Mouse (Mus musculus): ENCODE measurements around the gene Gm10277. TPM values are rescaled to one million over a fixed set of nuclear protein-coding genes. Genes with fewer than 3 reads are reported as not detected.

The Gm10277 gene
- polyA plus RNA-seq, 1 experiment from 2014 or later, result 1.4 TPM

DNA sequence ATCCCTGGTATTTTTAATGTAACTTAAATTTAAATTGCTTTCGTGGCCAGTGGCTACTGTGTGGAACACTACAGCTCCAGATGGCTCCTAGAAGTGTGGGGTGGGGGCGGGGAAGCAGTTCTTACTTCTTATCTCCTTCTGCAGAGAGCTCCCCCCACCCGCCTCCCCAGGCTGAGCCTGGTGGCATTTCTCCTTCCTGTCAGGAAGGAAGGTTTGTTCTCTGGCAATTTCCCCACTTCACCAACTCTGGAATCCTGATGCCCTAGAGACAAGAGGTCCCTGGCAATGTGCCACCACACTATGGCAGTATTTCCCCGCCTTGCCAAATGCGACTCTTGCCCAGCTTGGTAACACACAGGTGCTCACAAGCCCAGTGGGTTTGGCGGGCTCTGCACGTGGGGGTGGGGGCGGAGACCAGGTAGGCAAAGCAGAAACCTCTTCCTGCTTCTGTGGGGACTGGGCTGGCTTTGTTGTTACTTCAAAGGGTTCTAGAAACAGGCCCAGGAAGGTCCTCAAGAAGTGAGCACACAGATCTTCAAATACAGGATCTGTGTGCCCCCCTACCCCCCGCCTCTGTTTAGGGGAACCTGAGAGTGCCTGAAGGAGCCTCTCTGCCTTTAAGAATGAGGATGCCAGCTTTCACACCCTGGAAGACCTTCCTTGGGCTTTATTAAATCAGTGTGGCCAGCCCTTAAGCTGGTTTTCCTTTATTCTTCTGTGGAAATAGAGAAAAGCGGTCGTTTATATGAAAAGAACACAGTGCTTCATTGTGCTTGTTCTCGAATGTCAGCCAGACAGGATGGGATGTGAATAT lies 4.4 kb upstream of the Gm10277 start:
- no peaks in the 10 kb centered on the region for H3K9me3 ChIP-seq (replicated peaks; ENCODE audit: control insufficient read depth, low read length)
- no peak overlapping the region for H3K4me2 ChIP-seq (ENCODE audit: low read depth, low read length)
- peaks cover 27% of the 10 kb centered on the region for H3K4me1 ChIP-seq (ENCODE audit: control insufficient read depth, insufficient read depth, low read length)
- H3K4me3 ChIP-seq (replicated peaks; ENCODE audit: low read length), result no peak overlapping the region
- H3K27me3 ChIP-seq (ENCODE audit: control insufficient read depth, insufficient read depth, low read length), result no peaks in the 10 kb centered on the region
- 46% methylated on average over 12 of the region's 12 CpGs for WGBS
- peak overlapping the region; percentile 31; the same call in 1 of the 2 replicates for H3K9ac ChIP-seq (ENCODE audit: low read length)
- no peak for ATAC-seq (ENCODE audit: insufficient read depth, low FRiP score)
- no peaks in the 10 kb centered on the region for H3K36me3 ChIP-seq (ENCODE audit: control insufficient read depth, insufficient read depth, low read length)
- H3K27ac ChIP-seq (ENCODE audit: low read length), result peak overlapping the region; percentile 66

- H3K4me3 ChIP-seq (replicated peaks; ENCODE audit: low read length), result no peak overlapping the region
- WGBS, result 39% methylated on average over 8 of the region's 8 CpGs
- no peaks in the 10 kb centered on the region for H3K9me3 ChIP-seq (replicated peaks; ENCODE audit: control insufficient read depth, low read length)
- H3K36me3 ChIP-seq (ENCODE audit: control insufficient read depth, insufficient read depth, low read length), result no peaks in the 10 kb centered on the region
- peak; percentile 30; the same call in 1 of the 2 replicates for ATAC-seq (ENCODE audit: insufficient read depth, low FRiP score)
- H3K27ac ChIP-seq (ENCODE audit: low read length), result peak overlapping the region; percentile 66
- H3K4me1 ChIP-seq (ENCODE audit: control insufficient read depth, insufficient read depth, low read length), result peaks cover 30% of the 10 kb centered on the region
- H3K4me2 ChIP-seq (ENCODE audit: low read depth, low read length), result no peak overlapping the region
- H3K9ac ChIP-seq (ENCODE audit: low read length), result peak overlapping the region; percentile 60
- H3K27me3 ChIP-seq (ENCODE audit: control insufficient read depth, insufficient read depth, low read length), result no peaks in the 10 kb centered on the region
Measured at GRCm38 (mm10) chr11:77791241-77791727, 3.7 kb upstream of the Gm10277 start.

- H3K27ac ChIP-seq (ENCODE audit: low read length), result peak overlapping the region; percentile 66
- H3K36me3 ChIP-seq (ENCODE audit: control insufficient read depth, insufficient read depth, low read length), result no peaks in the 10 kb centered on the region
- H3K9me3 ChIP-seq (replicated peaks; ENCODE audit: control insufficient read depth, low read length), result no peaks in the 10 kb centered on the region
- 38% methylated on average over 9 of the region's 9 CpGs for WGBS
- H3K9ac ChIP-seq (ENCODE audit: low read length), result peak overlapping the region; percentile 60
- no peaks in the 10 kb centered on the region for H3K27me3 ChIP-seq (ENCODE audit: control insufficient read depth, insufficient read depth, low read length)
- H3K4me1 ChIP-seq (ENCODE audit: control insufficient read depth, insufficient read depth, low read length), result peaks cover 40% of the 10 kb centered on the region
- no peak overlapping the region for H3K4me2 ChIP-seq (ENCODE audit: low read depth, low read length)
- H3K4me3 ChIP-seq (replicated peaks; ENCODE audit: low read length), result no peak overlapping the region
- ATAC-seq (ENCODE audit: insufficient read depth, low FRiP score), result no peak
Measured at GRCm38 (mm10) chr11:77790286-77790685, 2.7 kb upstream of the Gm10277 start.

DNA sequence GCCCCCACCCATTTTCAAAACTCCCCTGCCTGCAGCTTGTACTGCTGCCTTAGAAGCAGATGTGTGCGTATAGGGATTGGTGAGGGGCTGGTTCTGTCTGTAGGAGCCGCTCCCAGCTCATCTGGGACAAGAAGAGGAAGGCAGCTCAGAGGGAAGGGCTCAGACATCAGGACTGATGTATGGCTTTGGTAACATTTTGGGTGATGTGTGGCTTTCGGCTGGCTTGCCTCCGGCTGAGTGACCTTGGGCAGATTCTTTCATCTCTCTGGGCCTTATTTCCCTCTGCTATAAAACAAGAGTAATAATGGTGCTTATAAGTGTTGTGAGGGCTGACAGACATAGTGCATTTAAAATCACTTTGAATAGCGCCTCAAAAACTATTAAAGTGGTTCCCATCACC lies 2.0 kb upstream of the Gm10277 start:
- no peak overlapping the region for H3K4me3 ChIP-seq (replicated peaks; ENCODE audit: low read length)
- no peaks in the 10 kb centered on the region for H3K9me3 ChIP-seq (replicated peaks; ENCODE audit: control insufficient read depth, low read length)
- no peak overlapping the region for H3K4me2 ChIP-seq (ENCODE audit: low read depth, low read length)
- ATAC-seq (ENCODE audit: insufficient read depth, low FRiP score), result no peak
- no peak overlapping the region for H3K9ac ChIP-seq (ENCODE audit: low read length)
- H3K27ac ChIP-seq (ENCODE audit: low read length), result no peak overlapping the region
- 87% methylated on average over 5 of the region's 5 CpGs for WGBS
- H3K4me1 ChIP-seq (ENCODE audit: control insufficient read depth, insufficient read depth, low read length), result peaks cover 48% of the 10 kb centered on the region
- no peaks in the 10 kb centered on the region for H3K27me3 ChIP-seq (ENCODE audit: control insufficient read depth, insufficient read depth, low read length)
- no peaks in the 10 kb centered on the region for H3K36me3 ChIP-seq (ENCODE audit: control insufficient read depth, insufficient read depth, low read length)

GRCm38 (mm10) chr11:77785768-77786561 lies 1.6 kb downstream of the Gm10277 start:
- H3K27me3 ChIP-seq (ENCODE audit: control insufficient read depth, insufficient read depth, low read length), result no peaks in the 10 kb centered on the region
- peak overlapping the region; percentile 62 for H3K9ac ChIP-seq (ENCODE audit: low read length)
- H3K4me2 ChIP-seq (ENCODE audit: low read depth, low read length), result peak overlapping the region; percentile 23; the same call in 1 of the 2 replicates
- peaks cover 50% of the 10 kb centered on the region for H3K4me1 ChIP-seq (ENCODE audit: control insufficient read depth, insufficient read depth, low read length)
- peak overlapping the region; percentile 97 for H3K27ac ChIP-seq (ENCODE audit: low read length)
- WGBS, result 43% methylated on average over 7 of the region's 7 CpGs
- H3K9me3 ChIP-seq (replicated peaks; ENCODE audit: control insufficient read depth, low read length), result no peaks in the 10 kb centered on the region
- 0 out of 2 replicates have a peak overlapping the region, but pooled peaks have one; percentile 1 for H3K4me3 ChIP-seq (replicated peaks; ENCODE audit: low read length)
- no peaks in the 10 kb centered on the region for H3K36me3 ChIP-seq (ENCODE audit: control insufficient read depth, insufficient read depth, low read length)
- ATAC-seq (ENCODE audit: insufficient read depth, low FRiP score), result peak; percentile 78; the same call in 1 of the 2 replicates

DNA sequence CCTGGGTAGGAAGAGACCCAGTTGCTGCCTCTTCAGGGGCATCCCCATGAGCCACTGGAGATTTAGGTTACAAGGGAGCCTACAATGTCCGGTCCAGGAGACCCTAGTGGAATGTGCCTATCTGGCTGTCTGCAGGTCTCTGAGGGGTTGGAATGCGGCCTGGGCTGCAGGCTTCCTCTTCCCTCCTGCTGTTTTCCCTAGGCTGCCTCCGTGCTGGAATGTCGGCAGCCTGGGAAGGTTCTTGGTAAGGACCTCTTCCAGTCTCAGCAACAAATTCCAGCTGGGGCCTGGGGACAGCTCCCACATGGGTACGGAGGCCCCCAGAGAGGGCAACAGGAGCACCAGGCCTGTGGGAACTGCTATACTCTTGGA lies 2.2 kb downstream of the Gm10277 start:
- Histone ChIP-seq H3K27me3 (ENCODE audit: control insufficient read depth, insufficient read depth, low read length) (no peaks in the 10 kb centered on the region), H3K36me3 (ENCODE audit: control insufficient read depth, insufficient read depth, low read length) (no peaks in the 10 kb centered on the region), H3K9me3 (replicated peaks; ENCODE audit: control insufficient read depth, low read length) (no peaks in the 10 kb centered on the region), H3K9ac (ENCODE audit: low read length) (peak overlapping the region; percentile 62), H3K4me3 (replicated peaks; ENCODE audit: low read length) (0 out of 2 replicates have a peak overlapping the region, but pooled peaks have one; percentile 1), H3K4me1 (ENCODE audit: control insufficient read depth, insufficient read depth, low read length) (peaks cover 45% of the 10 kb centered on the region), H3K27ac (ENCODE audit: low read length) (peak overlapping the region; percentile 97), H3K4me2 (ENCODE audit: low read depth, low read length) (peak overlapping the region; percentile 23; the same call in 1 of the 2 replicates)
- WGBS, result 15% methylated on average over 5 of the region's 5 CpGs
- ATAC-seq (ENCODE audit: insufficient read depth, low FRiP score), result 0 out of 2 replicates have a peak, but pooled peaks have one; percentile 3

GRCm38 (mm10) chr11:77784894-77785293 lies 2.7 kb downstream of the Gm10277 start:
- 0 out of 2 replicates have a peak overlapping the region, but pooled peaks have one; percentile 23 for H3K4me2 ChIP-seq (ENCODE audit: low read depth, low read length)
- peak overlapping the region; percentile 62 for H3K9ac ChIP-seq (ENCODE audit: low read length)
- WGBS, result 58% methylated on average over 9 of the region's 9 CpGs
- ATAC-seq (ENCODE audit: insufficient read depth, low FRiP score), result no peak
- H3K27ac ChIP-seq (ENCODE audit: low read length), result peak overlapping the region; percentile 97
- no peaks in the 10 kb centered on the region for H3K36me3 ChIP-seq (ENCODE audit: control insufficient read depth, insufficient read depth, low read length)
- no peaks in the 10 kb centered on the region for H3K27me3 ChIP-seq (ENCODE audit: control insufficient read depth, insufficient read depth, low read length)
- H3K9me3 ChIP-seq (replicated peaks; ENCODE audit: control insufficient read depth, low read length), result no peaks in the 10 kb centered on the region
- H3K4me1 ChIP-seq (ENCODE audit: control insufficient read depth, insufficient read depth, low read length), result peaks cover 40% of the 10 kb centered on the region
- no peak overlapping the region for H3K4me3 ChIP-seq (replicated peaks; ENCODE audit: low read length)

- no peaks in the 10 kb centered on the region for H3K9me3 ChIP-seq (replicated peaks; ENCODE audit: control insufficient read depth, low read length)
- H3K9ac ChIP-seq (ENCODE audit: low read length), result peak overlapping the region; percentile 29; the same call in 1 of the 2 replicates
- ATAC-seq (ENCODE audit: insufficient read depth, low FRiP score), result peak; percentile 20; the same call in 1 of the 2 replicates
- H3K27ac ChIP-seq (ENCODE audit: low read length), result peak overlapping the region; percentile 97
- H3K36me3 ChIP-seq (ENCODE audit: control insufficient read depth, insufficient read depth, low read length), result no peaks in the 10 kb centered on the region
- H3K4me3 ChIP-seq (replicated peaks; ENCODE audit: low read length), result no peak overlapping the region
- H3K4me1 ChIP-seq (ENCODE audit: control insufficient read depth, insufficient read depth, low read length), result peaks cover 40% of the 10 kb centered on the region
- WGBS, result 42% methylated on average over 18 of the region's 18 CpGs
- H3K4me2 ChIP-seq (ENCODE audit: low read depth, low read length), result peak overlapping the region; percentile 23; the same call in 1 of the 2 replicates
- H3K27me3 ChIP-seq (ENCODE audit: control insufficient read depth, insufficient read depth, low read length), result no peaks in the 10 kb centered on the region
Measured at GRCm38 (mm10) chr11:77783747-77784646, 3.5 kb downstream of the Gm10277 start.

All from stomach, embryonic 16.5 days (tissue).